Comparison of ENCODE assay signal across 19 mouse cellular contexts in the genomic region with DNA sequence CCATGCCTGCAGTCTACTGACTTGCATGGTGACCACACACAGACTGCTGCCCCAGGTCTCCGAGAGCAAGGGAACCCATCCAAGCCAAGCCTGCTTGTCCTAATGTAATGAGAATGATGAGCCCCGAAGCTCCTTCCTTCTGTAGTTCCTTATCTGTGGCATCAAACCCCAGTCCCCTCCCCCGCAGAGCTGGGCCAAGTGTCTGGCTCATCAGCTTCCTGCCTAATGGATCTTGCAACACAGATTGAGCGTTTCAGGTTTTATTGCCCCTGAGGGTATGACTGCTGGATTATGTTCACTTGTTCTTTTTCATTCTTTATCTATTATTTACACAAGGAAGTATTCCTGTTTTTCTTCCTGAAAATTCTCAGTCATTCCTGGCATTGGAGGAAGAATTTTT.
DNase-seq lines count a peak whose midpoint lies in the region; ATAC-seq and TF ChIP-seq lines count a peak whose summit lies in the region.
"Had no signal": no experiment of that assay in that cellular context is flagged by ENCODE, and none has a peak within 500 bp of the region (broad histone marks: within the 10 kb centered on the region; RNA-seq: fewer than 3 reads in every experiment).

No protein-coding gene starts in this region.

- H3K9me3 ChIP-seq in embryonic facial prominence, embryonic 14.5 days (ENCODE audit: control insufficient read depth, low read length) = no peaks in the 10 kb centered on the region
- no peaks in the 10 kb centered on the region for H3K9me3 ChIP-seq in embryonic facial prominence, embryonic 10.5 days
- no peaks in the 10 kb centered on the region for H3K9me3 ChIP-seq in neural tube, embryonic 15.5 days (replicated peaks)
- H3K9me3 ChIP-seq: heart, embryonic 10.5 days; liver, embryonic 15.5 days had no signal

- H3K36me3 ChIP-seq in embryonic facial prominence, embryonic 14.5 days (ENCODE audit: control insufficient read depth, insufficient read depth, low read length) = no peaks in the 10 kb centered on the region
- H3K36me3 ChIP-seq in embryonic facial prominence, embryonic 10.5 days (replicated peaks) = no peaks in the 10 kb centered on the region
- H3K36me3 ChIP-seq in kidney, adult 2 months (ENCODE audit: control insufficient read depth, insufficient read depth, low read length) = no peaks in the 10 kb centered on the region
- no peaks in the 10 kb centered on the region for H3K36me3 ChIP-seq in neural tube, embryonic 15.5 days
- H3K36me3 ChIP-seq: heart, embryonic 10.5 days; liver, embryonic 15.5 days had no signal

- no peaks in the 10 kb centered on the region for H3K4me1 ChIP-seq in embryonic facial prominence, embryonic 14.5 days (ENCODE audit: control insufficient read depth, insufficient read depth, low read length)
- 0 out of 2 replicates have a peak, but pooled peaks cover 3% of the 10 kb centered on the region for H3K4me1 ChIP-seq in embryonic facial prominence, embryonic 10.5 days
- H3K4me1 ChIP-seq in kidney, adult 2 months (ENCODE audit: control insufficient read depth, insufficient read depth, low read length) = no peaks in the 10 kb centered on the region
- 0 out of 2 replicates have a peak, but pooled peaks cover 7% of the 10 kb centered on the region for H3K4me1 ChIP-seq in neural tube, embryonic 15.5 days
- H3K4me1 ChIP-seq: liver, embryonic 15.5 days had no signal

- 49% methylated on average over 4 of the region's 4 CpGs for whole genome bisulfite sequencing in embryonic facial prominence, embryonic 14.5 days
- WGBS in embryonic facial prominence, embryonic 10.5 days = 55% methylated on average over 4 of the region's 4 CpGs
- 26% methylated on average over 4 of the region's 4 CpGs for WGBS in kidney, adult 2 months
- WGBS in neural tube, embryonic 15.5 days = 29% methylated on average over 4 of the region's 4 CpGs

- no peaks in the 10 kb centered on the region for H3K27me3 ChIP-seq in embryonic facial prominence, embryonic 14.5 days (replicated peaks; ENCODE audit: control insufficient read depth, insufficient read depth, low read length)
- no peaks in the 10 kb centered on the region for H3K27me3 ChIP-seq in embryonic facial prominence, embryonic 10.5 days (replicated peaks; ENCODE audit: low read depth, poor library complexity, severe bottlenecking)
- no peaks in the 10 kb centered on the region for H3K27me3 ChIP-seq in kidney, adult 2 months (replicated peaks; ENCODE audit: control insufficient read depth, insufficient read depth, low read length)
- no peaks in the 10 kb centered on the region for H3K27me3 ChIP-seq in neural tube, embryonic 15.5 days (replicated peaks)
- H3K27me3 ChIP-seq: liver, embryonic 15.5 days had no signal

- no peak for ATAC-seq in embryonic facial prominence, embryonic 14.5 days (ENCODE audit: low read depth)
- 0 out of 2 replicates have a peak, but pooled peaks have one; percentile 34 for ATAC-seq in neural tube, embryonic 15.5 days (ENCODE audit: low FRiP score)
- ATAC-seq: forebrain, postnatal 0 days; hindbrain, embryonic 16.5 days; lung, postnatal 0 days; midbrain, embryonic 16.5 days had no signal

- H3K4me2 ChIP-seq in embryonic facial prominence, embryonic 14.5 days (ENCODE audit: low read depth, low read length) = no peak overlapping the region
- no peak overlapping the region for H3K4me2 ChIP-seq in neural tube, embryonic 15.5 days
- H3K4me2 ChIP-seq: liver, embryonic 15.5 days had no signal

- no peak overlapping the region for H3K4me3 ChIP-seq in embryonic facial prominence, embryonic 14.5 days (ENCODE audit: low read depth, low read length)
- no peak overlapping the region for H3K4me3 ChIP-seq in embryonic facial prominence, embryonic 10.5 days
- H3K4me3 ChIP-seq in kidney, adult 2 months (ENCODE audit: insufficient read depth, low read depth, low read length) = no peak overlapping the region
- no peak overlapping the region for H3K4me3 ChIP-seq in neural tube, embryonic 15.5 days (replicated peaks)
- H3K4me3 ChIP-seq: heart, embryonic 10.5 days; liver, embryonic 15.5 days had no signal

- H3K9ac ChIP-seq in embryonic facial prominence, embryonic 14.5 days (ENCODE audit: low read depth, low read length) = no peak overlapping the region
- H3K9ac ChIP-seq in neural tube, embryonic 15.5 days (replicated peaks) = no peak overlapping the region
- H3K9ac ChIP-seq: forebrain, postnatal 0 days; liver, embryonic 15.5 days had no signal

- no peak for TF ChIP-seq CTCF in kidney, adult 2 months (conservative IDR thresholded peaks at IDR 0.05; ENCODE audit: insufficient read depth, insufficient read length, low read depth, low read length)

- H3K27ac ChIP-seq in embryonic facial prominence, embryonic 14.5 days (replicated peaks; ENCODE audit: low read depth, low read length) = no peak overlapping the region
- no peak overlapping the region for H3K27ac ChIP-seq in embryonic facial prominence, embryonic 10.5 days (replicated peaks)
- H3K27ac ChIP-seq in kidney, adult 2 months (ENCODE audit: insufficient read depth, low read depth, low read length) = no peak overlapping the region
- no peak overlapping the region for H3K27ac ChIP-seq in neural tube, embryonic 15.5 days (replicated peaks)
- H3K27ac ChIP-seq: heart, embryonic 10.5 days; liver, embryonic 15.5 days had no signal

- no peak for TF ChIP-seq POLR2A in kidney, adult 2 months (IDR thresholded peaks at IDR 0.05; ENCODE audit: low read depth, low read length)

- peak; percentile 29 for DNase-seq in embryonic facial prominence, embryonic 14.5 days (ENCODE audit: low spot score)
- no peak for DNase-seq in embryonic facial prominence, embryonic 10.5 days (ENCODE audit: low spot score)
- peak; percentile 16 for DNase-seq in kidney, postnatal 10 days
- no peak for DNase-seq in kidney, adult 2 months
- peak; percentile 13 for DNase-seq in embryo, embryonic 11 days
- DNase-seq in adipocyte (ENCODE audit: low spot score) = no peak
- DNase-seq: cerebellum, adult 9-10 months; forebrain, postnatal 0 days; heart, postnatal 10 days; kidney, adult 9 months; layer of hippocampus, adult 9-11 months; right cerebral cortex, postnatal 4 days; thymus, postnatal 36 days had no signal

Comparison
In these comparisons a context has a peak if more than half of its experiments do, and no peak if none do; other contexts are left out.
1. DNase-seq: peak in embryonic facial prominence, embryonic 14.5 days (single experiment), kidney, postnatal 10 days (single experiment) and embryo, embryonic 11 days (single experiment); none in embryonic facial prominence, embryonic 10.5 days (single experiment), kidney, adult 2 months (single experiment) and adipocyte (single experiment).